Comparison of ENCODE assay signal across 9 mouse cellular contexts in genomic region chr9:46110648-46111047, GRCm38 (mm10).
DNase-seq lines count a peak whose midpoint lies in the region; ATAC-seq lines count a peak whose summit lies in the region.
"Had no signal": no experiment of that assay in that cellular context is flagged by ENCODE, and none has a peak within 500 bp of the region (broad histone marks: within the 10 kb centered on the region; RNA-seq: fewer than 3 reads in every experiment).

No protein-coding gene starts in this region.

- ATAC-seq in megakaryocyte progenitor cell, adult 5-6 weeks (replicated peaks; ENCODE audit: poor library complexity), result peak; percentile 61
- no peak for ATAC-seq in erythroblast, adult 5-6 weeks (replicated peaks; ENCODE audit: low FRiP score, poor library complexity, severe bottlenecking)

- DNase-seq in adrenal gland, postnatal 36 days, result peak; percentile 16 to 35
- DNase-seq in adrenal gland, adult 8-10 months, result no peak
- peak; percentile 41 to 42 for DNase-seq in heart, adult 9 months (ENCODE audit: low spot score in 2 of 2)
- DNase-seq in kidney, postnatal 14 days, result peak; percentile 66
- no peak for DNase-seq in gastrocnemius, postnatal 4 days (ENCODE audit: low spot score in 2 of 2)
- DNase-seq in left cerebral cortex, adult 9 months (ENCODE audit: low spot score in 2 of 2), result no peak
- DNase-seq: embryo, embryonic 11 days had no signal

Comparison
In these comparisons a context has a peak if more than half of its experiments do, and no peak if none do; other contexts are left out.
1. DNase-seq: peak in adrenal gland, postnatal 36 days (2 of 2), heart, adult 9 months (2 of 2) and kidney, postnatal 14 days (single experiment); none in adrenal gland, adult 8-10 months (single experiment), gastrocnemius, postnatal 4 days (0 of 2) and left cerebral cortex, adult 9 months (0 of 2).